Mouse (Mus musculus): ENCODE data around the gene Msrb1.

DNA sequence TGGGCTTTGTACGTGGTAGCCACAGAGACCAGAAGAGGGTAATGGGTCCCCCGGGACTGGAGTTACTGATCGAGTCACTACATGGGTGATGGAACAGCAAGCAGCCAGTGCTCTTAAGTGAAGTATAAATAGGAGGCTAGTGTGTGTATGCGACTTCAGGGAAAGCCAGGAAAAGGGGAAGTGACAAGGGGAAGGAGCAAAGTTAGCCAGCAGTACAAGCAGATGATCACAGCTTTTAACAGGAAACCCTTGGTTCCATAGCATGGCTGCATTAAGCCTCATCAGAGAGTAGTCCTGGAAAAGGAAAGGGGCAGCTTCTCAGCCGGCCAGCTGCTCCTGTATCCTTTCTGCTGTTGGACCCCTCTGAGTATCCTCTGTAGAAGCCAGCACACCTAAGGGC is 44.1 kb upstream of the Msrb1 start:
- TF ChIP-seq POLR2A (IDR thresholded peaks at IDR 0.05; ENCODE audit: low read depth, low read length), result no peak
- no peak for TF ChIP-seq CTCF (IDR thresholded peaks at IDR 0.05; ENCODE audit: extremely low read depth, insufficient read length, insufficient replicate concordance, low read depth, low read length)

All from small intestine, adult 2 months (tissue).